Mouse (Mus musculus) stomach, postnatal 0 days (tissue): Measurements from ENCODE around the gene Izumo2.

Experiments used
- CTCF ChIP-seq: IDR thresholded peaks from 2 replicates; pipeline ENCODE4 v1.5.1; 2016; ENCODE audit warnings: antibody characterized with exemption, low read depth, mild to moderate bottlenecking, moderate library complexity
- EP300 ChIP-seq: optimal IDR thresholded peaks from 2 replicates; pipeline ENCODE3; 2016; ENCODE audit warnings: antibody characterized with exemption

GRCm38 (mm10) chr7:44709881-44710280 lies 1.3 kb downstream of the Izumo2 start:
- peak; percentile 7; the same call in 1 of the 2 replicates for TF ChIP-seq CTCF
- no peak for TF ChIP-seq EP300
